In genomic region chr14:11775204-11775603, GRCm38 (mm10) we compare ENCODE assay signal across 8 mouse cellular contexts.
DNase-seq lines count a peak whose midpoint lies in the region; ATAC-seq and TF ChIP-seq lines count a peak whose summit lies in the region.

No protein-coding gene starts in this region.

- TF ChIP-seq EP300 in liver, postnatal 0 days (IDR thresholded peaks at IDR 0.05; ENCODE audit: low read depth) = no peak

- DNase-seq in left cerebral cortex, adult 18-20 months (ENCODE audit: low spot score in 2 of 2) = peak; percentile 12 to 29
- DNase-seq in left cerebral cortex, adult 11 months (ENCODE audit: low spot score) = no peak
- peak; percentile 66 for DNase-seq in embryo, embryonic 11 days
- peak; percentile 50 to 60 for DNase-seq in heart, adult 9 months (ENCODE audit: low spot score in 2 of 2)
- DNase-seq in liver, postnatal 0 days = peak; percentile 49
- DNase-seq in retina, adult 2 months (ENCODE audit: low read depth, low spot score) = peak; percentile 59

- H3K27ac ChIP-seq in kidney, embryonic 14.5 days (ENCODE audit: low read depth, low read length) = no peak overlapping the region; the same call in 1 of the 2 replicates
- H3K27ac ChIP-seq in liver, postnatal 0 days (ENCODE audit: low read depth) = peak overlapping the region; percentile 69

- no peaks in the 10 kb centered on the region for H3K27me3 ChIP-seq in kidney, embryonic 14.5 days (ENCODE audit: control insufficient read depth, insufficient read depth, low read length)
- H3K27me3 ChIP-seq in liver, postnatal 0 days (ENCODE audit: insufficient read depth, low read length) = no peaks in the 10 kb centered on the region

- no peak overlapping the region for H3K9ac ChIP-seq in kidney, embryonic 14.5 days (ENCODE audit: low read depth, low read length)
- H3K9ac ChIP-seq in liver, postnatal 0 days (replicated peaks) = peak overlapping the region; percentile 38; the same call in 1 of the 2 replicates

- no peak overlapping the region for H3K4me2 ChIP-seq in kidney, embryonic 14.5 days (replicated peaks; ENCODE audit: low read depth, low read length)
- H3K4me2 ChIP-seq in liver, postnatal 0 days (ENCODE audit: low read depth, low read length) = 0 out of 2 replicates have a peak overlapping the region, but pooled peaks have one; percentile 19

- no peaks in the 10 kb centered on the region for H3K36me3 ChIP-seq in kidney, embryonic 14.5 days (ENCODE audit: control insufficient read depth, insufficient read depth, low read length)
- H3K36me3 ChIP-seq in liver, postnatal 0 days (replicated peaks; ENCODE audit: insufficient read depth, low read length) = no peaks in the 10 kb centered on the region

- TF ChIP-seq CTCF in liver, postnatal 0 days (IDR thresholded peaks at IDR 0.05; ENCODE audit: low read depth) = no peak

- WGBS in kidney, embryonic 14.5 days = 19% methylated on average over 11 of the region's 11 CpGs
- 45% methylated on average over 11 of the region's 11 CpGs for WGBS in liver, postnatal 0 days (ENCODE audit: insufficient replicate concordance)

- H3K4me3 ChIP-seq in kidney, embryonic 14.5 days (ENCODE audit: low read length) = no peak overlapping the region
- H3K4me3 ChIP-seq in liver, postnatal 0 days (ENCODE audit: low read depth, low read length) = no peak overlapping the region

- H3K4me1 ChIP-seq in kidney, embryonic 14.5 days (ENCODE audit: control insufficient read depth, insufficient read depth, low read length) = peaks cover 10% of the 10 kb centered on the region
- 0 out of 2 replicates have a peak, but pooled peaks cover 3% of the 10 kb centered on the region for H3K4me1 ChIP-seq in liver, postnatal 0 days (ENCODE audit: insufficient read depth)

- H3K9me3 ChIP-seq in kidney, embryonic 14.5 days (ENCODE audit: control insufficient read depth, low read length) = no peaks in the 10 kb centered on the region
- no peaks in the 10 kb centered on the region for H3K9me3 ChIP-seq in liver, postnatal 0 days (ENCODE audit: low read length)

- peak; percentile 36; the same call in 1 of the 2 replicates for ATAC-seq in kidney, embryonic 14.5 days (ENCODE audit: low FRiP score, low TSS enrichment)
- peak; percentile 92 for ATAC-seq in liver, postnatal 0 days
- no peak for ATAC-seq in inflammation-experienced regulatory T-cells, adult 6 months
